Mouse (Mus musculus) layer of hippocampus, adult 18-20 months (tissue): ENCODE data around the gene Rcor2. TPM values are rescaled to one million over a fixed set of nuclear protein-coding genes. Genes with fewer than 3 reads are reported as not detected.
A peak's percentile ranks its signal among the peaks of the same experiment; 100 is the strongest.

Experiments used
- DNase-seq, 2 experiments: peaks; one replicate each; pipeline ENCODE4 v3.0.0; 2022; ENCODE audit warnings: low spot score in 2 of 2
- long read RNA-seq: library from polyadenylated mRNA; stranded (forward); transcript quantifications from one replicate; pipeline ENCODE4 v2.0.0, GENCODE M21; 2021
- total RNA-seq, 2 experiments: library from RNA; stranded (reverse); gene quantifications; 2 replicates each; pipeline ENCODE4 v1.2.3; 2021

The Rcor2 gene
- 10 to 100 TPM; 12.7 to 13.9 TPM for total RNA-seq
- long read RNA-seq, partial matches to known transcripts, result 0 of 4 reads
- long read RNA-seq, other reads (novel, unspliced or antisense), result 1 of 4 reads

- peak in 1 of 2 experiments; percentile 66 for DNase-seq
These were observed at the start of gene Rcor2 for GRCm38 (mm10) chr19:7267091-7267741. Gene Rcor2, plus strand, starts transcription at chr19:7267325.

GRCm38 (mm10) chr19:7217926-7218267 is 49.2 kb upstream of the Rcor2 start:
- no peak for DNase-seq

- no peak for DNase-seq
These were observed 48.4 kb upstream of the Rcor2 start for GRCm38 (mm10) chr19:7218753-7219152.

GRCm38 (mm10) chr19:7222196-7222595 is 44.9 kb upstream of the Rcor2 start:
- no peak for DNase-seq

- no peak for DNase-seq
These were observed 43.6 kb upstream of the Rcor2 start for GRCm38 (mm10) chr19:7223488-7223887.

GRCm38 (mm10) chr19:7224253-7224652 is 42.9 kb upstream of the Rcor2 start:
- no peak for DNase-seq

GRCm38 (mm10) chr19:7225096-7225690 is 41.9 kb upstream of the Rcor2 start:
- DNase-seq, result no peak

- DNase-seq, result no peak
These were observed 40.6 kb upstream of the Rcor2 start for GRCm38 (mm10) chr19:7226511-7226914.

GRCm38 (mm10) chr19:7234537-7235221 is 32.4 kb upstream of the Rcor2 start:
- DNase-seq, result peak; percentile 73 to 89

GRCm38 (mm10) chr19:7235461-7235860 is 31.7 kb upstream of the Rcor2 start:
- no peak for DNase-seq

- DNase-seq, result no peak
These were observed 31.1 kb upstream of the Rcor2 start for GRCm38 (mm10) chr19:7236011-7236410.

- DNase-seq, result no peak
These were observed 30.4 kb upstream of the Rcor2 start for GRCm38 (mm10) chr19:7236742-7237141.

- no peak for DNase-seq
These were observed 27.6 kb upstream of the Rcor2 start for GRCm38 (mm10) chr19:7239574-7239973.

- DNase-seq, result no peak
These were observed 26.8 kb upstream of the Rcor2 start for GRCm38 (mm10) chr19:7240291-7240690.

- DNase-seq, result peak; percentile 88 to 93
These were observed 26.1 kb upstream of the Rcor2 start, which contains the start of gene Naa40 for GRCm38 (mm10) chr19:7240782-7241690. Gene Naa40, minus strand, starts transcription at chr19:7241183.

GRCm38 (mm10) chr19:7246021-7246420 is 21.1 kb upstream of the Rcor2 start:
- DNase-seq, result no peak

- DNase-seq, result no peak
These were observed 9.2 kb upstream of the Rcor2 start for GRCm38 (mm10) chr19:7257881-7258280.

GRCm38 (mm10) chr19:7261476-7261875 is 5.6 kb upstream of the Rcor2 start:
- no peak for DNase-seq

GRCm38 (mm10) chr19:7261964-7262363 is 5.2 kb upstream of the Rcor2 start:
- no peak for DNase-seq

GRCm38 (mm10) chr19:7262592-7262991 is 4.5 kb upstream of the Rcor2 start:
- no peak for DNase-seq

- peak in 1 of 2 experiments; percentile 74 for DNase-seq
These were observed 2.9 kb upstream of the Rcor2 start for GRCm38 (mm10) chr19:7264088-7264765.
